Mouse (Mus musculus) adrenal gland, postnatal 10 days (tissue): ENCODE measurements at regions not wholly inside any gene's neighbourhood (a gene's known extent, or its start where the extent isn't known, plus 50 kb on each side); places are given as distances from the start of the nearest gene placed in this dataset.
A peak's percentile ranks its signal among the peaks of the same experiment; 100 is the strongest.

Experiments
- DNase-seq: peaks from one replicate; pipeline ENCODE4 v3.0.0; 2021; ENCODE audit warnings: mixed read lengths

GRCm38 (mm10) chr9:73173589-73174247 lies 60.5 kb downstream of the Rsl24d1 start:
- DNase-seq, result no peak

GRCm38 (mm10) chr9:73176645-73177044 lies 63.4 kb downstream of the Rsl24d1 start:
- no peak for DNase-seq

- no peak for DNase-seq
These were observed 70.1 kb downstream of the Rsl24d1 start for GRCm38 (mm10) chr9:73183356-73183755.

- no peak for DNase-seq
These were observed 71.7 kb downstream of the Rsl24d1 start for GRCm38 (mm10) chr9:73184908-73185307.

GRCm38 (mm10) chr9:73192271-73192785 lies 79.1 kb downstream of the Rsl24d1 start:
- DNase-seq, result no peak

GRCm38 (mm10) chr9:73198261-73199085 lies 85.2 kb downstream of the Rsl24d1 start:
- DNase-seq, result no peak

GRCm38 (mm10) chr9:73223111-73223510 lies 109.9 kb downstream of the Rsl24d1 start:
- DNase-seq, result peak; percentile 29

- DNase-seq, result no peak
These were observed 127.0 kb downstream of the Rsl24d1 start for GRCm38 (mm10) chr9:73240188-73240587.

GRCm38 (mm10) chr9:73242521-73243308 lies 129.5 kb downstream of the Rsl24d1 start:
- no peak for DNase-seq

- DNase-seq, result no peak
These were observed 131.0 kb downstream of the Rsl24d1 start for GRCm38 (mm10) chr9:73244177-73244576.

GRCm38 (mm10) chr9:73245524-73245923 lies 132.3 kb downstream of the Rsl24d1 start:
- DNase-seq, result no peak

GRCm38 (mm10) chr9:73258171-73258570 lies 144.9 kb downstream of the Rsl24d1 start:
- no peak for DNase-seq

- no peak for DNase-seq
These were observed 145.4 kb downstream of the Rsl24d1 start for GRCm38 (mm10) chr9:73258640-73259039.

GRCm38 (mm10) chr9:73262711-73263110 lies 149.5 kb downstream of the Rsl24d1 start:
- no peak for DNase-seq

GRCm38 (mm10) chr9:73270249-73270648 lies 157.0 kb downstream of the Rsl24d1 start:
- DNase-seq, result peak; percentile 64

- no peak for DNase-seq
These were observed 159.4 kb downstream of the Rsl24d1 start for GRCm38 (mm10) chr9:73272614-73273013.

GRCm38 (mm10) chr9:73273681-73274080 lies 160.5 kb downstream of the Rsl24d1 start:
- DNase-seq, result no peak

GRCm38 (mm10) chr9:73275671-73276070 lies 162.4 kb downstream of the Rsl24d1 start:
- no peak for DNase-seq

- no peak for DNase-seq
These were observed 182.1 kb downstream of the Rsl24d1 start for GRCm38 (mm10) chr9:73295287-73295686.

- no peak for DNase-seq
These were observed 189.1 kb downstream of the Rsl24d1 start for GRCm38 (mm10) chr9:73302156-73302918.

GRCm38 (mm10) chr9:73317048-73317447 lies 203.8 kb downstream of the Rsl24d1 start:
- DNase-seq, result no peak
